Mouse (Mus musculus) neural tube, embryonic 14.5 days (tissue): ENCODE results near the gene Ttc7b. TPM values are rescaled to one million over a fixed set of nuclear protein-coding genes. Genes with fewer than 3 reads are reported as not detected.

ENCODE experiments used
- ATAC-seq: fragments of 200-750 bp; cut with Nextera tagmentation; 2 replicates; pipeline ENCODE4 v1.8.0; 2017; ENCODE audit warnings: low read depth, mild to moderate bottlenecking, moderate TSS enrichment, moderate library complexity
- H3K27ac ChIP-seq: fragments of 300-500 bp; sonication (generic); 2 replicates; pipeline ENCODE4 v1.5.1; 2014; ENCODE audit warnings: low read depth, mild to moderate bottlenecking, control low read depth, low read length, moderate library complexity, mixed read lengths
- H3K27me3 ChIP-seq: fragments of 300-500 bp; sonication (generic); 2 replicates; pipeline ENCODE4 v1.6.1; 2014; ENCODE audit warnings: low read length; ENCODE audit not compliant: control insufficient read depth, insufficient read depth
- H3K36me3 ChIP-seq: fragments of 300-500 bp; sonication (generic); 2 replicates; pipeline ENCODE4 v1.6.1; 2014; ENCODE audit warnings: low read length, mixed read lengths; ENCODE audit not compliant: control insufficient read depth, insufficient read depth
- H3K4me1 ChIP-seq: fragments of 300-500 bp; sonication (generic); 2 replicates; pipeline ENCODE4 v1.6.1; 2014; ENCODE audit warnings: low read length; ENCODE audit not compliant: control insufficient read depth, insufficient read depth
- H3K4me2 ChIP-seq: fragments of 300-500 bp; sonication (generic); 2 replicates; pipeline ENCODE4 v1.6.1; 2014; ENCODE audit warnings: mild to moderate bottlenecking, low read depth, low read length, control low read depth
- H3K4me3 ChIP-seq: fragments of 300-500 bp; sonication (generic); 2 replicates; pipeline ENCODE4 v1.5.1; 2014; ENCODE audit warnings: low read depth, low read length, control low read depth, mixed read lengths
- H3K9ac ChIP-seq: fragments of 300-500 bp; sonication (generic); replicated peaks from 2 replicates; pipeline ENCODE4 v1.6.1; 2014; ENCODE audit warnings: low read depth, mild to moderate bottlenecking, control low read depth, low read length, mixed read lengths
- H3K9me3 ChIP-seq: fragments of 300-500 bp; sonication (generic); 2 replicates; pipeline ENCODE4 v1.6.1; 2016; ENCODE audit warnings: low read length; ENCODE audit not compliant: control insufficient read depth
- WGBS: fragments of 180-500 bp; shearing (Covaris S2); extraction: QIAGEN DNeasy Blood & Tissue Kit; methylation state at CpG from one replicate; pipeline ENCODE4 v1.1.7; 2014; 5-methylcytosine and 5-hydroxymethylcytosine counted together
- polyA plus RNA-seq: library from polyadenylated mRNA; unstranded; fragments of >200 nt; fragmentation: Nextera tagmentation; extraction: Ambion mirVana; gene quantifications from 2 replicates; pipeline ENCODE4 v1.2.1, GENCODE M21; 2014

Ttc7b gene
- polyA plus RNA-seq, 1 experiment from 2014 or later: 14.0 TPM

- Histone ChIP-seq H3K36me3 (no peaks in the 10 kb centered on the region; the same call in none of the 2 replicates), H3K27ac (no peak overlapping the region), H3K27me3 (no peaks in the 10 kb centered on the region), H3K9me3 (no peaks in the 10 kb centered on the region), H3K4me3 (no peak overlapping the region), H3K4me2 (no peak overlapping the region), H3K9ac (no peak overlapping the region), H3K4me1 (no peaks in the 10 kb centered on the region)
- ATAC-seq: no peak
- WGBS: 91% methylated on average over 16 of the region's 16 CpGs
These were observed 167.4 kb downstream of the Ttc7b start for GRCm38 (mm10) chr12:100353075-100353782.

DNA sequence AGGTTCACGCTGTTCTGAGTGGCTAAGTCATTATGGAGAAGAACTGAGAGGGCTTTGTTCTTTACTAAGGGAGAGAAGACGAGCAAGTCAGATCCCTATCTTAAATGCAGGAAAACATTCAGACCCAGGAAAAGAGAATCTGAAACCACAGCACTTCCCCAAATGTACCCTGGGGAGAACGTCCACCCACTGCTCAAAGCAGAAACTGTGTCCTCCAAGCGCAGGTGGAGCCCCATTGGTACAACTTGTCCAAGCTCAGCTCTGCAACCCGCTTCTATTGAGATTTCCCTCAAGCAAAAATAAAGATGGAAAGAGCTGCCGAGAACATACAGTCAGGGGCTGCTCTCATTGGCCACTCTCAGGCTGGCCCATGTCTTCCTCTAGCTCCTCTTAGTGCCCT lies 168.5 kb downstream of the Ttc7b start:
- no peaks in the 10 kb centered on the region for H3K9me3 ChIP-seq
- H3K27me3 ChIP-seq: no peaks in the 10 kb centered on the region
- WGBS: 87% methylated on average over 6 of the region's 6 CpGs
- no peak overlapping the region for H3K27ac ChIP-seq
- no peak overlapping the region for H3K4me3 ChIP-seq
- H3K9ac ChIP-seq: no peak overlapping the region
- no peaks in the 10 kb centered on the region; the same call in none of the 2 replicates for H3K36me3 ChIP-seq
- no peak for ATAC-seq
- H3K4me2 ChIP-seq: no peak overlapping the region
- H3K4me1 ChIP-seq: no peaks in the 10 kb centered on the region

- H3K4me2 ChIP-seq: no peak overlapping the region
- H3K9ac ChIP-seq: no peak overlapping the region
- no peak overlapping the region for H3K27ac ChIP-seq
- no peak for ATAC-seq
- no peak overlapping the region for H3K4me3 ChIP-seq
- H3K27me3 ChIP-seq: no peaks in the 10 kb centered on the region
- peaks cover 5% of the 10 kb centered on the region; the same call in 1 of the 2 replicates for H3K36me3 ChIP-seq
- H3K4me1 ChIP-seq: no peaks in the 10 kb centered on the region
- no peaks in the 10 kb centered on the region for H3K9me3 ChIP-seq
- WGBS: 76% methylated on average over 6 of the region's 6 CpGs
These were observed 177.1 kb downstream of the Ttc7b start for GRCm38 (mm10) chr12:100343554-100343953.

DNA sequence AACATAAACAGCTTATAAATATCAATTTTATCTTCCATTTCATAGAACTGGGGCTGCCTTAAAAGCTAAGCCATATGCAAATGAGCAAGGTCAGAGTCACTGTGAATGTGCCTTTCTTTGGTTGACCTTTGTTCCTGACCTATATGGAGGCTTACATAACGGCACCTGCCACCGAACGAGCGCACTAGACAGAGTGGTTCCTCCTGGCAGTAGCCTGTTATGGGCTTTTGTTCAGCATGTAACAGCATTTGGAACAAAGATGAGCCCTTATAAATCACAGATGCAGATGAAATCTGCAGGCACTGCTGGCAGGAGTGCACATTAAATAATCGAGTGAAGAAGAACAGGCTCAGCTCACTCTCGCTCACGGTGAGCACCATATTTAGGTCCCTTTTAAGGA lies 179.0 kb downstream of the Ttc7b start:
- Histone ChIP-seq H3K4me3 (no peak overlapping the region), H3K9me3 (no peaks in the 10 kb centered on the region), H3K27ac (0 out of 2 replicates have a peak overlapping the region, but pooled peaks have one; percentile 16), H3K4me2 (no peak overlapping the region), H3K4me1 (peaks cover 5% of the 10 kb centered on the region; the same call in 1 of the 2 replicates), H3K36me3 (peaks cover 5% of the 10 kb centered on the region; the same call in 1 of the 2 replicates), H3K27me3 (no peaks in the 10 kb centered on the region), H3K9ac (no peak overlapping the region)
- no peak for ATAC-seq
- WGBS: 20% methylated on average over 7 of the region's 7 CpGs

GRCm38 (mm10) chr12:100340901-100341460 lies 179.6 kb downstream of the Ttc7b start:
- Histone ChIP-seq H3K4me2 (no peak overlapping the region), H3K9me3 (no peaks in the 10 kb centered on the region), H3K4me1 (peaks cover 5% of the 10 kb centered on the region; the same call in 1 of the 2 replicates), H3K27ac (no peak overlapping the region), H3K36me3 (peaks cover 5% of the 10 kb centered on the region; the same call in 1 of the 2 replicates), H3K4me3 (no peak overlapping the region), H3K27me3 (no peaks in the 10 kb centered on the region), H3K9ac (no peak overlapping the region)
- no peak for ATAC-seq
- WGBS: 81% methylated on average over 7 of the region's 7 CpGs

- no peaks in the 10 kb centered on the region for H3K9me3 ChIP-seq
- peak; percentile 59; the same call in 1 of the 2 replicates for ATAC-seq
These were observed 182.6 kb downstream of the Ttc7b start for GRCm38 (mm10) chr12:100338055-100338454.

GRCm38 (mm10) chr12:100337351-100338018 lies 183.1 kb downstream of the Ttc7b start:
- Histone ChIP-seq H3K9me3 (no peaks in the 10 kb centered on the region), H3K4me1 (peaks cover 5% of the 10 kb centered on the region; the same call in 1 of the 2 replicates), H3K27me3 (no peaks in the 10 kb centered on the region), H3K4me3 (no peak overlapping the region), H3K4me2 (no peak overlapping the region), H3K9ac (no peak overlapping the region), H3K36me3 (no peaks in the 10 kb centered on the region), H3K27ac (0 out of 2 replicates have a peak overlapping the region, but pooled peaks have one; percentile 12)
- WGBS: 50% methylated on average over 5 of the region's 5 CpGs
- ATAC-seq: peak; percentile 64; the same call in 1 of the 2 replicates

More at GRCm38 (mm10) chr12:100338055-100338454, 182.6 kb downstream of the Ttc7b start:
- H3K36me3 ChIP-seq: no peaks in the 10 kb centered on the region
- no peaks in the 10 kb centered on the region for H3K27me3 ChIP-seq
- no peak overlapping the region for H3K4me2 ChIP-seq
- H3K4me1 ChIP-seq: peaks cover 5% of the 10 kb centered on the region; the same call in 1 of the 2 replicates
- WGBS: 50% methylated on average over 3 of the region's 3 CpGs
- no peak overlapping the region for H3K9ac ChIP-seq
- no peak overlapping the region for H3K4me3 ChIP-seq
- H3K27ac ChIP-seq: no peak overlapping the region

DNA sequence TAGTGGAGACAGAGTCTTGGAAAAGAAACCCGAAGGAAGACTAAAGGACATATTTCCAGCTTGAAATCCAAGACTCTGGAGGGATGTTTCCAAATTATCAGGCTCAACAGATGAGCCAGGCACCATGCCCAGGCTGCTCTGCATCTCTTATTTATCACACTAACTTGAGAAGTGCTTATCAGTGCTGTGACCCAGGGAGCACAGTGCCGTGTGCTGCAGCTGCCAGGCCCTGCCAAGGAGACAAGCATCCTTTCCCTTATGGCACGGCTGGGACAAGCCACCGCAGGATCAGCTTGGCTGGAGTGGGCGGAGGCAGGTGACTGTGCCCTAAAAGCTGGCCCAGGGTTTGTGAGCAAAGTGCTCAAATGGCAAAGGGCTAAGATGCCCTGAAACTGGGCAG lies 184.4 kb downstream of the Ttc7b start:
- Histone ChIP-seq H3K27me3 (no peaks in the 10 kb centered on the region), H3K27ac (no peak overlapping the region), H3K9me3 (no peaks in the 10 kb centered on the region), H3K4me2 (no peak overlapping the region), H3K4me1 (peaks cover 5% of the 10 kb centered on the region; the same call in 1 of the 2 replicates), H3K4me3 (no peak overlapping the region), H3K9ac (no peak overlapping the region), H3K36me3 (no peaks in the 10 kb centered on the region)
- WGBS: 72% methylated on average over 5 of the region's 5 CpGs
- ATAC-seq: no peak
